Mouse (Mus musculus) neural tube, embryonic 12.5 days (tissue): ENCODE measurements around the gene Brsk1. TPM values are rescaled to one million over a fixed set of nuclear protein-coding genes. Genes with fewer than 3 reads are reported as not detected.

Experiments used
- ATAC-seq: fragments of 200-750 bp; cut with Nextera tagmentation; 2 replicates; pipeline ENCODE4 v1.8.0; 2017; ENCODE audit warnings: low read depth, mild to moderate bottlenecking, moderate TSS enrichment, moderate library complexity; ENCODE audit not compliant: low FRiP score
- H3K27ac ChIP-seq: fragments of 300-500 bp; sonication (generic); 2 replicates; pipeline ENCODE4 v1.5.1; 2016
- H3K27me3 ChIP-seq: fragments of 300-500 bp; sonication (generic); replicated peaks from 2 replicates; pipeline ENCODE4 v1.6.1; 2016; ENCODE audit warnings: mild to moderate bottlenecking
- H3K36me3 ChIP-seq: fragments of 300-500 bp; sonication (generic); 2 replicates; pipeline ENCODE4 v1.6.1; 2016; ENCODE audit warnings: mild to moderate bottlenecking
- H3K4me1 ChIP-seq: fragments of 300-500 bp; sonication (generic); 2 replicates; pipeline ENCODE4 v1.6.1; 2016
- H3K4me2 ChIP-seq: fragments of 300-500 bp; sonication (generic); replicated peaks from 2 replicates; pipeline ENCODE4 v1.6.1; 2016; ENCODE audit warnings: mild to moderate bottlenecking
- H3K4me3 ChIP-seq: fragments of 300-500 bp; sonication (generic); 2 replicates; pipeline ENCODE4 v1.5.1; 2016
- H3K9ac ChIP-seq: fragments of 300-500 bp; sonication (generic); 2 replicates; pipeline ENCODE4 v1.6.1; 2016; ENCODE audit warnings: mild to moderate bottlenecking
- H3K9me3 ChIP-seq: fragments of 300-500 bp; sonication (generic); 2 replicates; pipeline ENCODE4 v1.6.1; 2016; ENCODE audit warnings: mild to moderate bottlenecking
- WGBS: fragments of 180-500 bp; shearing (Covaris S2); methylation state at CpG from one replicate; pipeline ENCODE4 v1.1.7; 2016; 5-methylcytosine and 5-hydroxymethylcytosine counted together
- polyA plus RNA-seq: library from polyadenylated mRNA; unstranded; fragments of >200 nt; fragmentation: Nextera tagmentation; extraction: Ambion mirVana; gene quantifications from 2 replicates; pipeline ENCODE4 v1.2.1, GENCODE M21; 2016

Brsk1 gene
- polyA plus RNA-seq, 1 experiment from 2014 or later = 5.0 TPM

- 87% methylated on average over 8 of the region's 8 CpGs for WGBS
- H3K27me3 ChIP-seq = no peaks in the 10 kb centered on the region
- H3K4me1 ChIP-seq = no peaks in the 10 kb centered on the region
- H3K4me2 ChIP-seq = no peak overlapping the region
- no peak overlapping the region for H3K4me3 ChIP-seq
- no peak overlapping the region for H3K27ac ChIP-seq
- ATAC-seq = no peak
- peaks cover 65% of the 10 kb centered on the region for H3K36me3 ChIP-seq
- no peaks in the 10 kb centered on the region for H3K9me3 ChIP-seq
- H3K9ac ChIP-seq = no peak overlapping the region
Measured at GRCm38 (mm10) chr7:4670655-4671255, 19.6 kb upstream of the Brsk1 start.

DNA sequence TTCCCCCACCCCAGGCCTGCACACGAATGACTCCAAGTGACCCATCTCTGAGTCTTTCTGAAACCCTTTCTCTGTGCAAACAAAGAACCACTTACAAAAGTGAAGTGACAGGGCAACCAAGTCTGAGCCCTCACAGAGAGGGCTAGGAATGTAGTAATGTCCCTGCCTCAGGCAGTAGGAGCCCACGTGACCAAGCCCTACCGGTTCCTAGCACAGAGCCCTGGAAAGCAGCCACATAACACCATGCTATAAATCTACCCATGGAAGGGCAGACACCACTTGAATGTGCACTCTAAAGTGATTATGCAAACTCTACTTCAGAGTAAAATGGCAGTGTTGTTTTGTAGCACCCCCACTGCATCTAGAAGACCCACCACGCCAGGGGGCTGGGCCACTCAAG is 18.4 kb upstream of the Brsk1 start:
- Histone ChIP-seq H3K36me3 (peaks cover 63% of the 10 kb centered on the region), H3K27ac (no peak overlapping the region), H3K27me3 (no peaks in the 10 kb centered on the region), H3K4me2 (0 out of 2 replicates have a peak overlapping the region, but pooled peaks have one; percentile 0), H3K9me3 (no peaks in the 10 kb centered on the region), H3K4me3 (no peak overlapping the region), H3K9ac (0 out of 2 replicates have a peak overlapping the region, but pooled peaks have one; percentile 13), H3K4me1 (no peaks in the 10 kb centered on the region)
- WGBS = 44% methylated on average over 4 of the region's 4 CpGs
- peak; percentile 95 for ATAC-seq

DNA sequence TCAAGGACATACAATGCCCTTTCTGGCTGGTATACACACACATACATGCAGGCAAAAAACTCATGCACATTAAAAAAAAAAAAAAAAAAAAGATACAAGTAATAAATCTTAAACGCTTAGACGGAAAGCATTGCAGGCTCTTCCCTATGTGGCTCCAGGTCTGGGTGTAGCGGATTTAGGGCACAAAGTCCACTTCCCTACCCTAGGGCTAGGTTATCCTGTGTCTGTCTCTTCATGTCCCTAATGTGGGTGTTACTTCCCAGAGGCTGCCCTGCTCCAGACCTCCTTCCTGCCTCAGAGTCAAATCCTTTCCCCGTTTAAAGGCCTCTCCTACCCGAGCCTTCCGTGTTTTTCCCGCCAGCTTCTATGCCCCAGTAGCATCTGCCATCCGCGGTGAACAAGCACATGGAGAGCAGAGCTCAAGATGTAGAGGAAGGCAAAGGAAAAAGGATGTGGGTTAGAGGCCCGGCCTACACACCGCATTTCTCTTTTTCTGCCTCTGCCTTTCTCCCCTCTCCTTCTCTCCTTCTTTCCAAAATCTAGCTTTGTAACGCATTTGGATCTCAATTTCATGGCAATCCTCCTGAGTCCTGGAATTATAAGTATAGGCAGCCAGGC is 16.2 kb upstream of the Brsk1 start:
- H3K9ac ChIP-seq = no peak overlapping the region
- ATAC-seq = no peak
- H3K4me1 ChIP-seq = no peaks in the 10 kb centered on the region
- H3K27ac ChIP-seq = no peak overlapping the region
- no peak overlapping the region for H3K4me3 ChIP-seq
- peaks cover 55% of the 10 kb centered on the region for H3K36me3 ChIP-seq
- 93% methylated on average over 12 of the region's 12 CpGs for WGBS
- no peaks in the 10 kb centered on the region for H3K9me3 ChIP-seq
- no peak overlapping the region for H3K4me2 ChIP-seq
- no peaks in the 10 kb centered on the region for H3K27me3 ChIP-seq

GRCm38 (mm10) chr7:4675200-4675599 is 15.2 kb upstream of the Brsk1 start:
- ATAC-seq = no peak

GRCm38 (mm10) chr7:4683307-4683706 is 7.1 kb upstream of the Brsk1 start:
- H3K9me3 ChIP-seq = no peaks in the 10 kb centered on the region
- no peak overlapping the region for H3K27ac ChIP-seq
- no peak overlapping the region for H3K4me2 ChIP-seq
- no peak overlapping the region for H3K9ac ChIP-seq
- no peaks in the 10 kb centered on the region for H3K27me3 ChIP-seq
- H3K4me1 ChIP-seq = peaks cover 7% of the 10 kb centered on the region
- H3K4me3 ChIP-seq = no peak overlapping the region
- WGBS = 86% methylated on average over 5 of the region's 5 CpGs
- no peak for ATAC-seq
- H3K36me3 ChIP-seq = peaks cover 19% of the 10 kb centered on the region

More at GRCm38 (mm10) chr7:4675200-4675599, 15.2 kb upstream of the Brsk1 start:
- Histone ChIP-seq H3K27ac (no peak overlapping the region), H3K4me3 (no peak overlapping the region), H3K4me1 (no peaks in the 10 kb centered on the region), H3K36me3 (peaks cover 55% of the 10 kb centered on the region), H3K9ac (no peak overlapping the region), H3K4me2 (no peak overlapping the region), H3K9me3 (no peaks in the 10 kb centered on the region), H3K27me3 (no peaks in the 10 kb centered on the region)
- WGBS = 91% methylated on average over 7 of the region's 7 CpGs

GRCm38 (mm10) chr7:4684203-4684602 is 6.2 kb upstream of the Brsk1 start:
- Histone ChIP-seq H3K4me1 (peaks cover 7% of the 10 kb centered on the region), H3K9ac (peak overlapping the region; percentile 60), H3K4me3 (peak overlapping the region; percentile 72), H3K4me2 (peak overlapping the region; percentile 88), H3K9me3 (no peaks in the 10 kb centered on the region), H3K27ac (no peak overlapping the region), H3K36me3 (peaks cover 17% of the 10 kb centered on the region), H3K27me3 (no peaks in the 10 kb centered on the region)
- 1% methylated on average over 13 of the region's 13 CpGs for WGBS
- no peak for ATAC-seq

GRCm38 (mm10) chr7:4684632-4685417 is 5.6 kb upstream of the Brsk1 start, which contains the start of gene Hspbp1:
Gene Hspbp1, minus strand, starts transcription at chr7:4685068.
- ATAC-seq = peak; percentile 98
- Histone ChIP-seq H3K9me3 (no peaks in the 10 kb centered on the region), H3K4me1 (peaks cover 7% of the 10 kb centered on the region), H3K27ac (peak within 1 kb of the TSS; percentile 17; the same call in 1 of the 2 replicates), H3K9ac (peak within 1 kb of the TSS; percentile 60), H3K4me3 (peak within 1 kb of the TSS; percentile 72), H3K27me3 (no peaks in the 10 kb centered on the region), H3K4me2 (peak within 1 kb of the TSS; percentile 88), H3K36me3 (peaks cover 15% of the 10 kb centered on the region)
- WGBS = under 1% methylated on average over 32 of the region's 32 CpGs

GRCm38 (mm10) chr7:4690951-4691653 is 698 bp downstream of the Brsk1 start:
- Histone ChIP-seq H3K27ac (peak overlapping the region; percentile 93), H3K36me3 (peaks cover 36% of the 10 kb centered on the region), H3K4me1 (peaks cover 13% of the 10 kb centered on the region), H3K9me3 (no peaks in the 10 kb centered on the region), H3K9ac (peak overlapping the region; percentile 100), H3K27me3 (no peaks in the 10 kb centered on the region), H3K4me2 (peak overlapping the region; percentile 78), H3K4me3 (peak overlapping the region; percentile 99)
- ATAC-seq = peak; percentile 79
- WGBS = 6% methylated on average over 35 of the region's 35 CpGs

GRCm38 (mm10) chr7:4693004-4693403 is 2.6 kb downstream of the Brsk1 start:
- Histone ChIP-seq H3K9me3 (no peaks in the 10 kb centered on the region), H3K4me1 (peaks cover 13% of the 10 kb centered on the region), H3K27ac (no peak overlapping the region), H3K9ac (no peak overlapping the region), H3K4me3 (no peak overlapping the region), H3K4me2 (no peak overlapping the region), H3K36me3 (peaks cover 51% of the 10 kb centered on the region), H3K27me3 (no peaks in the 10 kb centered on the region)
- ATAC-seq = no peak
- 89% methylated on average over 6 of the region's 6 CpGs for WGBS

GRCm38 (mm10) chr7:4702334-4702733 is 11.9 kb downstream of the Brsk1 start:
- Histone ChIP-seq H3K9me3 (no peaks in the 10 kb centered on the region), H3K4me3 (no peak overlapping the region), H3K36me3 (peaks cover 87% of the 10 kb centered on the region), H3K4me1 (no peaks in the 10 kb centered on the region), H3K27me3 (no peaks in the 10 kb centered on the region), H3K27ac (no peak overlapping the region), H3K9ac (no peak overlapping the region; the same call in 1 of the 2 replicates), H3K4me2 (no peak overlapping the region)
- no peak for ATAC-seq
- WGBS = 54% methylated on average over 8 of the region's 8 CpGs

DNA sequence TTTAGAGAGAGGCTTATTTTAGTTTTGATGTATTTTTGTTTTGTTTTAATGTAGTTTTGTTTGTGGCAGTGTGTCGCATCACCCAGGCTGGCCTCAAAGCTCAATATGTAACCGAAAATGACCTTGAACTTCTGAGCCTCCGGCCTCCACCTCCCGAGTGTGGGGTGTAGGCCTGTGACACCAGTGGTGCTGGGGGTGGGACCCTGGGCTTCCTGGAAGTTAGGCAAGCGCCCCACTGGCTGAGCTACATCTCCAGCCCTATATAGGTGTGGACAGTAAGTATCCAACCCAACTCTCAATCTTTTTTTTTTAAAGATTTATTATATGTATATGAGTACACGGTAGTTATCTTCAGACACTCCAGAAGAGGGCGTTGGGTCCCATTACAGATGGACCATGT is 12.8 kb downstream of the Brsk1 start:
- H3K27ac ChIP-seq = no peak overlapping the region
- H3K27me3 ChIP-seq = no peaks in the 10 kb centered on the region
- H3K9ac ChIP-seq = no peak overlapping the region
- H3K4me3 ChIP-seq = no peak overlapping the region
- ATAC-seq = no peak
- H3K9me3 ChIP-seq = no peaks in the 10 kb centered on the region
- 91% methylated on average over 7 of the region's 7 CpGs for WGBS
- H3K4me1 ChIP-seq = no peaks in the 10 kb centered on the region
- peaks cover 88% of the 10 kb centered on the region for H3K36me3 ChIP-seq
- H3K4me2 ChIP-seq = no peak overlapping the region

DNA sequence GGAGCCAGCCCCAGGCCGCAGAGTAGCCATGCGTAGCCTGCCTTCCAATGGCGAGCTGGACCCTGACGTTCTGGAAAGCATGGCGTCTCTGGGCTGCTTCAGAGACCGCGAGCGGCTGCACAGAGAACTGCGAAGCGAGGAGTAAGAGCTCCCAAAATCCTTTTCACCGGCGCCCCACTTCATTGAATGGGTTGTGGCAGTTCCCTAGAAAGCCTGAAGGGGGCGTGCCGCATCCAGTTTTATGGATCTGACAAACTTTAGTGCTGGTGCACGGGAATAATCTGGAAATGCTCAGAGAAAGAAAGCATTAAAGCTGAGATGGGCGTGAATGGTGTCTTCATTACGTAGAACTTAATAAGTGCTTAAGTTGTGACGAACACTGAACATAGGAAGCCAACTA is 14.7 kb downstream of the Brsk1 start:
- Histone ChIP-seq H3K27ac (no peak overlapping the region), H3K9ac (no peak overlapping the region), H3K9me3 (no peaks in the 10 kb centered on the region), H3K4me2 (no peak overlapping the region), H3K27me3 (no peaks in the 10 kb centered on the region), H3K4me1 (no peaks in the 10 kb centered on the region), H3K4me3 (no peak overlapping the region), H3K36me3 (peaks cover 90% of the 10 kb centered on the region)
- 0 out of 2 replicates have a peak, but pooled peaks have one; percentile 37 for ATAC-seq
- WGBS = 37% methylated on average over 18 of the region's 18 CpGs
